Mouse (Mus musculus): ENCODE measurements around the gene Hspa12b.

DNA sequence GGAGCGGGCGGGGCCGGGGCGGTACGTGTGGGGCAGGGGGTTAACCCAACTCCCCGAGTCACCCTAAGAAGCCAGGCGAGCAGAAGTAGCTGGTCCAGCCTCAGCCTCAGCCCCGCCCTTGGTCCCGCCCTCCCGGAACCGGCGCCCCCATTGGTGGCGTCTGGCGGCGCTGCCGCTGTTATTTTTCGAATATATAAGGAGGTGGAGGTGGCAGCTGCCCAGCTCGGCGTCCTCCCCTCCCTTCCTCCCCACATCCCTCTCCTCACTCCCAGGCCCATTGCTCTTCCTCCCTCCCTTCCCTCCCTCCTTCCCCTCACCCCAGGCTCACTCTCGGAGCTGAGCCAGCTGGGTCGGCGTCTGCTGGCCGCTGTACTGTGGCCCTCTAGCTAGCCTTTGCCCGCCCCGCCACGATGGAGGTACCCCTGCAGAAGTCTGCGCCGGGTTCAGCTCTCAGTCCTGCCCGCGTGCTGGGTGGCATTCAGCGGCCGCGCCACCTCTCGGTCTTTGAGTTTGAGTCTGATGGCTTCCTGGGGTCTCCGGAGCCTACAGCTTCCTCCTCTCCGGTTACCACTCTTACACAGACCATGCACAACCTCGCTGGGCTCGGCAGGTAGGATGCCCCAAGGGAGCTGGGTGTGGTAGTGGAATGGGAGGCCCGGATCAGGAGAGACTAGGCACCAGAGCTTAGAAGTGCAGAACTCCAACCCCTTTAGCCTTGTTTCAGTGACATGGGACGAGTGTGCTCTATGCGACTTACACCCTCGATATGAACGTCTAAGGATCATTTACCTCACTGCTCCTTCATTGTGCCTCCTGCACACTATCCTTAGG, 59.9 kb downstream of the Hspa12b start, which contains the start of the genes Cdc25b and Spef1:
- no peak for TF ChIP-seq CTCF (IDR thresholded peaks at IDR 0.05; ENCODE audit: control insufficient read depth, insufficient read depth, insufficient replicate concordance, low read depth, low read length)
- no peak for TF ChIP-seq POLR2A (IDR thresholded peaks at IDR 0.05; ENCODE audit: control insufficient read depth, low read depth, low read length)
